16 mouse cellular contexts compared by ENCODE assay signal in genomic region chr9:89836454-89837245, GRCm38 (mm10).
DNase-seq lines count a peak whose midpoint lies in the region; ATAC-seq and TF ChIP-seq lines count a peak whose summit lies in the region.
"Had no signal": no experiment of that assay in that cellular context is flagged by ENCODE, and none has a peak within 500 bp of the region (broad histone marks: within the 10 kb centered on the region; RNA-seq: fewer than 3 reads in every experiment).

No protein-coding gene starts in this region.

- no peak overlapping the region for H3K27ac ChIP-seq in forebrain, embryonic 14.5 days (ENCODE audit: low read depth, low read length)
- no peak overlapping the region for H3K27ac ChIP-seq in forebrain, embryonic 11.5 days (ENCODE audit: low read depth, low read length)
- no peak overlapping the region for H3K27ac ChIP-seq in hindbrain, embryonic 15.5 days (replicated peaks)
- no peak overlapping the region for H3K27ac ChIP-seq in hindbrain, embryonic 13.5 days
- no peak overlapping the region for H3K27ac ChIP-seq in midbrain, postnatal 0 days (ENCODE audit: low read depth, low read length)
- H3K27ac ChIP-seq in midbrain, embryonic 14.5 days (replicated peaks; ENCODE audit: low read depth, low read length), result no peak overlapping the region
- H3K27ac ChIP-seq: embryonic facial prominence, embryonic 10.5 days; heart, embryonic 10.5 days had no signal

- H3K9ac ChIP-seq in forebrain, embryonic 14.5 days (ENCODE audit: low read length), result no peak overlapping the region
- no peak overlapping the region for H3K9ac ChIP-seq in forebrain, embryonic 11.5 days (ENCODE audit: low read length)
- no peak overlapping the region for H3K9ac ChIP-seq in hindbrain, embryonic 15.5 days
- no peak overlapping the region for H3K9ac ChIP-seq in hindbrain, embryonic 13.5 days
- H3K9ac ChIP-seq in midbrain, postnatal 0 days (replicated peaks; ENCODE audit: low read length, poor library complexity, severe bottlenecking), result no peak overlapping the region
- H3K9ac ChIP-seq in midbrain, embryonic 14.5 days (replicated peaks; ENCODE audit: low read length), result no peak overlapping the region

- no peak for TF ChIP-seq CTCF in midbrain, postnatal 0 days (IDR thresholded peaks at IDR 0.05)

- WGBS in forebrain, embryonic 14.5 days, result 61% methylated on average over 7 of the region's 7 CpGs
- 81% methylated on average over 7 of the region's 7 CpGs for WGBS in forebrain, embryonic 11.5 days
- 74% methylated on average over 7 of the region's 7 CpGs for WGBS in hindbrain, embryonic 15.5 days
- WGBS in hindbrain, embryonic 13.5 days, result 81% methylated on average over 7 of the region's 7 CpGs
- 82% methylated on average over 7 of the region's 7 CpGs for WGBS in midbrain, postnatal 0 days
- 84% methylated on average over 7 of the region's 7 CpGs for WGBS in midbrain, embryonic 14.5 days

- H3K4me2 ChIP-seq in forebrain, embryonic 14.5 days (ENCODE audit: low read length), result no peak overlapping the region
- no peak overlapping the region for H3K4me2 ChIP-seq in forebrain, embryonic 11.5 days (ENCODE audit: low read depth, low read length, severe bottlenecking)
- no peak overlapping the region for H3K4me2 ChIP-seq in hindbrain, embryonic 15.5 days
- no peak overlapping the region for H3K4me2 ChIP-seq in hindbrain, embryonic 13.5 days
- no peak overlapping the region for H3K4me2 ChIP-seq in midbrain, postnatal 0 days (ENCODE audit: low read depth, low read length, poor library complexity, severe bottlenecking)
- no peak overlapping the region for H3K4me2 ChIP-seq in midbrain, embryonic 14.5 days (ENCODE audit: low read length)

- DNase-seq in forebrain, embryonic 14.5 days (ENCODE audit: low spot score), result peak; percentile 21
- DNase-seq in forebrain, embryonic 11.5 days (ENCODE audit: low spot score), result no peak
- peak; percentile 38 for DNase-seq in midbrain, postnatal 0 days (ENCODE audit: low spot score)
- no peak for DNase-seq in midbrain, embryonic 14.5 days
- DNase-seq: adrenal gland, adult 2 months; adrenal gland, postnatal 25 days; cerebellum, adult 9-10 months; gastrocnemius, postnatal 36 days; heart, adult 18-20 months; heart, postnatal 14 days; kidney, adult 2 months had no signal

- ATAC-seq in forebrain, embryonic 14.5 days, result no peak
- no peak for ATAC-seq in forebrain, embryonic 11.5 days (replicated peaks; ENCODE audit: low FRiP score)
- peak; percentile 38; the same call in 1 of the 2 replicates for ATAC-seq in hindbrain, embryonic 15.5 days (ENCODE audit: low FRiP score, low read depth)
- ATAC-seq in hindbrain, embryonic 13.5 days (ENCODE audit: low FRiP score), result no peak
- ATAC-seq in midbrain, postnatal 0 days (ENCODE audit: low FRiP score), result no peak
- ATAC-seq in midbrain, embryonic 14.5 days (ENCODE audit: low FRiP score, low TSS enrichment), result no peak
- ATAC-seq: intestine, embryonic 16.5 days had no signal

- no peaks in the 10 kb centered on the region for H3K4me1 ChIP-seq in forebrain, embryonic 14.5 days (ENCODE audit: control insufficient read depth, insufficient read depth, low read length)
- no peaks in the 10 kb centered on the region for H3K4me1 ChIP-seq in forebrain, embryonic 11.5 days (replicated peaks; ENCODE audit: control insufficient read depth, insufficient read depth, low read length)
- H3K4me1 ChIP-seq in hindbrain, embryonic 15.5 days (replicated peaks), result no peaks in the 10 kb centered on the region
- no peaks in the 10 kb centered on the region for H3K4me1 ChIP-seq in hindbrain, embryonic 13.5 days (replicated peaks)
- H3K4me1 ChIP-seq in midbrain, postnatal 0 days (ENCODE audit: insufficient read depth, low read length), result no peaks in the 10 kb centered on the region
- no peaks in the 10 kb centered on the region for H3K4me1 ChIP-seq in midbrain, embryonic 14.5 days (ENCODE audit: control insufficient read depth, insufficient read depth, low read length)
- H3K4me1 ChIP-seq: embryonic facial prominence, embryonic 10.5 days; heart, embryonic 10.5 days had no signal

- H3K27me3 ChIP-seq in forebrain, embryonic 14.5 days (replicated peaks; ENCODE audit: control insufficient read depth, insufficient read depth, low read length), result no peaks in the 10 kb centered on the region
- no peaks in the 10 kb centered on the region for H3K27me3 ChIP-seq in forebrain, embryonic 11.5 days (ENCODE audit: control insufficient read depth, insufficient read depth, low read length)
- H3K27me3 ChIP-seq in hindbrain, embryonic 15.5 days, result no peaks in the 10 kb centered on the region
- no peaks in the 10 kb centered on the region for H3K27me3 ChIP-seq in hindbrain, embryonic 13.5 days
- no peaks in the 10 kb centered on the region for H3K27me3 ChIP-seq in midbrain, postnatal 0 days (ENCODE audit: insufficient read depth, low read length)
- H3K27me3 ChIP-seq in midbrain, embryonic 14.5 days (ENCODE audit: control insufficient read depth, insufficient read depth, low read length), result no peaks in the 10 kb centered on the region

- no peaks in the 10 kb centered on the region for H3K9me3 ChIP-seq in forebrain, embryonic 14.5 days (replicated peaks; ENCODE audit: control insufficient read depth, low read length)
- H3K9me3 ChIP-seq in forebrain, embryonic 11.5 days (ENCODE audit: control insufficient read depth, low read length), result no peaks in the 10 kb centered on the region
- no peaks in the 10 kb centered on the region for H3K9me3 ChIP-seq in hindbrain, embryonic 15.5 days
- no peaks in the 10 kb centered on the region for H3K9me3 ChIP-seq in hindbrain, embryonic 13.5 days
- H3K9me3 ChIP-seq in midbrain, postnatal 0 days (ENCODE audit: low read length), result no peaks in the 10 kb centered on the region
- H3K9me3 ChIP-seq in midbrain, embryonic 14.5 days (ENCODE audit: control insufficient read depth, low read length), result no peaks in the 10 kb centered on the region
- H3K9me3 ChIP-seq: embryonic facial prominence, embryonic 10.5 days; heart, embryonic 10.5 days had no signal

- no peak overlapping the region for H3K4me3 ChIP-seq in forebrain, embryonic 14.5 days (ENCODE audit: low read depth, low read length)
- no peak overlapping the region for H3K4me3 ChIP-seq in forebrain, embryonic 11.5 days (ENCODE audit: low read depth, low read length)
- H3K4me3 ChIP-seq in hindbrain, embryonic 15.5 days, result no peak overlapping the region
- H3K4me3 ChIP-seq in hindbrain, embryonic 13.5 days, result no peak overlapping the region
- no peak overlapping the region for H3K4me3 ChIP-seq in midbrain, postnatal 0 days (ENCODE audit: low read depth, low read length)
- no peak overlapping the region for H3K4me3 ChIP-seq in midbrain, embryonic 14.5 days (replicated peaks; ENCODE audit: low read depth, low read length)
- H3K4me3 ChIP-seq: embryonic facial prominence, embryonic 10.5 days; heart, embryonic 10.5 days had no signal

- no peaks in the 10 kb centered on the region for H3K36me3 ChIP-seq in forebrain, embryonic 14.5 days (ENCODE audit: control insufficient read depth, insufficient read depth, low read length)
- H3K36me3 ChIP-seq in forebrain, embryonic 11.5 days (ENCODE audit: control insufficient read depth, insufficient read depth, low read length), result no peaks in the 10 kb centered on the region
- H3K36me3 ChIP-seq in hindbrain, embryonic 15.5 days, result no peaks in the 10 kb centered on the region
- H3K36me3 ChIP-seq in hindbrain, embryonic 13.5 days, result no peaks in the 10 kb centered on the region
- no peaks in the 10 kb centered on the region for H3K36me3 ChIP-seq in midbrain, postnatal 0 days (ENCODE audit: insufficient read depth, low read length)
- no peaks in the 10 kb centered on the region for H3K36me3 ChIP-seq in midbrain, embryonic 14.5 days (ENCODE audit: control insufficient read depth, insufficient read depth, low read length)
- H3K36me3 ChIP-seq: embryonic facial prominence, embryonic 10.5 days; heart, embryonic 10.5 days had no signal

Comparison
In these comparisons a context has a peak if more than half of its experiments do, and no peak if none do; other contexts are left out.
1. DNase-seq: peak in forebrain, embryonic 14.5 days (single experiment) and midbrain, postnatal 0 days (single experiment); none in forebrain, embryonic 11.5 days (single experiment) and midbrain, embryonic 14.5 days (single experiment).